Mouse (Mus musculus) layer of hippocampus, adult 9-11 months (tissue): ENCODE results near the gene Sh3glb1.
"Not testable (repeated sequence)": the region's sequence is repeated elsewhere in the genome, so short reads cannot be mapped to it uniquely, and the experiment has no call there.

Experiments
- DNase-seq: peaks from one replicate; pipeline ENCODE4 v3.0.0; 2022

Gene Sh3glb1

GRCm38 (mm10) chr3:144719901-144720747 is at the start of gene Sh3glb1:
Gene Sh3glb1 (minus strand): TSS chr3:144720335.
- peak; percentile 93 for DNase-seq

GRCm38 (mm10) chr3:144765161-144765560 is 45.0 kb upstream of the Sh3glb1 start:
- no peak for DNase-seq

GRCm38 (mm10) chr3:144761454-144761853 is 41.3 kb upstream of the Sh3glb1 start:
- no peak for DNase-seq

- no peak for DNase-seq
Measured at GRCm38 (mm10) chr3:144760592-144761309, 40.6 kb upstream of the Sh3glb1 start, which contains the start of gene Clca3a1. Gene Clca3a1 (minus strand): TSS chr3:144760977.

- no peak for DNase-seq
Measured at GRCm38 (mm10) chr3:144759719-144760118, 39.6 kb upstream of the Sh3glb1 start.

GRCm38 (mm10) chr3:144756103-144756502 is 36.0 kb upstream of the Sh3glb1 start:
- not testable (repeated sequence) for DNase-seq

- DNase-seq, result no peak
Measured at GRCm38 (mm10) chr3:144753120-144753519, 33.0 kb upstream of the Sh3glb1 start.

- not testable (repeated sequence) for DNase-seq
Measured at GRCm38 (mm10) chr3:144749062-144749963, 29.2 kb upstream of the Sh3glb1 start.

GRCm38 (mm10) chr3:144747706-144748105 is 27.6 kb upstream of the Sh3glb1 start:
- DNase-seq, result not testable (repeated sequence)

- DNase-seq, result not testable (repeated sequence)
Measured at GRCm38 (mm10) chr3:144738396-144738795, 18.3 kb upstream of the Sh3glb1 start.

- no peak for DNase-seq
Measured at GRCm38 (mm10) chr3:144736831-144737230, 16.7 kb upstream of the Sh3glb1 start.

GRCm38 (mm10) chr3:144723455-144723854 is 3.3 kb upstream of the Sh3glb1 start:
- no peak for DNase-seq

GRCm38 (mm10) chr3:144722566-144722965 is 2.4 kb upstream of the Sh3glb1 start:
- DNase-seq, result not testable (repeated sequence)

- DNase-seq, result no peak
Measured at GRCm38 (mm10) chr3:144721860-144722256, 1.7 kb upstream of the Sh3glb1 start.

GRCm38 (mm10) chr3:144721077-144721859 is 1.1 kb upstream of the Sh3glb1 start:
- no peak for DNase-seq

GRCm38 (mm10) chr3:144719088-144719900 is 841 bp downstream of the Sh3glb1 start:
- peak; percentile 48 for DNase-seq

- no peak for DNase-seq
Measured at GRCm38 (mm10) chr3:144718706-144719087, 1.4 kb downstream of the Sh3glb1 start.

GRCm38 (mm10) chr3:144717835-144718234 is 2.3 kb downstream of the Sh3glb1 start:
- no peak for DNase-seq

GRCm38 (mm10) chr3:144717121-144717520 is 3.0 kb downstream of the Sh3glb1 start:
- no peak for DNase-seq

- DNase-seq, result no peak
Measured at GRCm38 (mm10) chr3:144715901-144716300, 4.2 kb downstream of the Sh3glb1 start.

GRCm38 (mm10) chr3:144715033-144715432 is 5.1 kb downstream of the Sh3glb1 start:
- no peak for DNase-seq
